Mouse (Mus musculus): Measurements from ENCODE around the gene Gm5788.

DNA sequence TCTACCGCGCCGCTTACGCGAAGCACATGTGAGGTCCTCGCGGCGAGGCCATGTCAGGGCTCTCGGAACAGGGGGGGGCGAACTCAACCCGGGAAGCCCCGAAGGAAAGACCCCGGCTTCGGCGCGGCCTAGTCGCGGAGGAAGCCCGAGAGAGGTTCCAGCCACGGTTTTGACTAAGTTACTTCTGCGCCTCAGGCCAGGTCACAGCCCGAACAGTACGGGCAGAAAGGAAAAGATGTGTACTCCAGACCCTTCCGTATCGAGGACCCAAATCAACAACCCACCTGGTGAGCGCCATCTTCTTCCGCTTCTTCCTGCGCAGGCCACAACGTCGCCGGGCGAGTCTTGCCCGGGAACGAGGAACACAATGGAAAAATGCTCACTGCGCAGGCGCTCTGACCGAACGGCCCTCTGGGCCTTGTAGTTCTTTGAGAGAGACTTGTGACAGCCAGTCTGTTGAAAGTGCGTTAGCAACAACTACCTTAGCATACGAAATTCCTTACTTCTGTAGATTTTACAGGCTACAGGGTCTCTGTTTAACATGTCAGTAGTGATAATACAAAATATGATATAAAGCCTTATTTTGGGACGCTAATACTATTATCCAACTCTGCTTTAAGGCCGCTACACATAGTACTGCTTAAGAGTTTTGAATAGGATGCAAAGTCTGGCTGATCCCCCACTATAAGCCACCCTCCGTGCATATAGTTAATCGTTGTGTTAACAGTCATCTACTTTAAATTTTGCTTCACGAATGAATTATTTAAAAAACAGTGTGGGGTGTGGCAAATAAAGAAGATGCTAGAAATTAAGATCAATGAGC lies 22.3 kb upstream of the Gm5788 start, which contains the start of gene Snw1:
- TF ChIP-seq POLR2A (IDR thresholded peaks at IDR 0.05; ENCODE audit: borderline replicate concordance, extremely low read depth, low read depth, low read length) (peak; percentile 96), CTCF (IDR thresholded peaks at IDR 0.05; ENCODE audit: insufficient read depth, low read length) (no peak)
